Mouse (Mus musculus) ES-E14 (cell line): Measurements from ENCODE around the gene Map3k5. TPM values are rescaled to one million over a fixed set of nuclear protein-coding genes. Genes with fewer than 3 reads are reported as not detected.

Source experiments
- DNase-seq: peaks from one replicate; pipeline ENCODE4 v3.0.0-alpha.2; 2013; ENCODE audit warnings: low read depth, low spot score
- H3K27ac ChIP-seq: 2 replicates; pipeline ENCODE4 v1.5.1; 2012; ENCODE audit warnings: low read depth, mild to moderate bottlenecking, low read length, moderate library complexity, mixed read lengths; ENCODE audit not compliant: poor library complexity, insufficient read depth, severe bottlenecking
- H3K36me3 ChIP-seq: 2 replicates; pipeline ENCODE4 v1.6.1; 2012; ENCODE audit warnings: mild to moderate bottlenecking, low read length, moderate library complexity, mixed read lengths; ENCODE audit not compliant: control insufficient read depth, poor library complexity, insufficient read depth, severe bottlenecking
- H3K4me1 ChIP-seq, 2 experiments: fragments of 150-350 bp in 1 of 2; sonication (generic) in 1 of 2; 2 replicates each; pipeline ENCODE4 v1.6.1; 2012; ENCODE audit warnings: low read length in 2 of 2, mild to moderate bottlenecking in 1 of 2, mixed read lengths in 1 of 2; ENCODE audit not compliant: control insufficient read depth in 2 of 2, insufficient read depth in 2 of 2, poor library complexity in 1 of 2
- H3K4me3 ChIP-seq, 2 experiments: fragments of 150-350 bp in 1 of 2; sonication (generic) in 1 of 2; 2 replicates each; pipeline ENCODE4 v1.5.1; 2012; ENCODE audit warnings: low read length in 2 of 2, low read depth in 1 of 2, mild to moderate bottlenecking in 1 of 2, mixed read lengths in 1 of 2; ENCODE audit not compliant: insufficient read depth in 1 of 2, poor library complexity in 1 of 2, severe bottlenecking in 1 of 2
- H3K9ac ChIP-seq: 2 replicates; pipeline ENCODE4 v1.6.1; 2012; ENCODE audit warnings: low read depth, mild to moderate bottlenecking, low read length, mixed read lengths; ENCODE audit not compliant: poor library complexity, insufficient read depth, severe bottlenecking
- H3K9me3 ChIP-seq: fragments of 150-350 bp; sonication (generic); 2 replicates; pipeline ENCODE4 v1.6.1; 2012; ENCODE audit warnings: low read depth, mild to moderate bottlenecking, low read length; ENCODE audit not compliant: control insufficient read depth, insufficient read depth
- CHD2 ChIP-seq: IDR thresholded peaks from 2 replicates; pipeline ENCODE4 v1.6.1; 2014; ENCODE audit warnings: mild to moderate bottlenecking, low read depth, low read length, inconsistent platforms
- HCFC1 ChIP-seq: IDR thresholded peaks from 2 replicates; pipeline ENCODE4 v1.6.1; 2012; ENCODE audit warnings: low read length, inconsistent platforms, borderline replicate concordance; ENCODE audit not compliant: insufficient read depth
- MAFK ChIP-seq: IDR thresholded peaks from 2 replicates; pipeline ENCODE4 v1.6.1; 2014; ENCODE audit warnings: mild to moderate bottlenecking, low read depth, low read length, inconsistent platforms; ENCODE audit not compliant: insufficient read depth
- ZC3H11A ChIP-seq: IDR thresholded peaks from 2 replicates; pipeline ENCODE4 v1.6.1; 2012; ENCODE audit warnings: low read depth, mild to moderate bottlenecking, inconsistent platforms, low read length, borderline replicate concordance
- ZNF384 ChIP-seq: IDR thresholded peaks from 2 replicates; pipeline ENCODE4 v1.6.1; 2012; ENCODE audit warnings: low read depth, low read length, inconsistent platforms
- in situ Hi-C, 2 experiments: fragments of 600-800 bp; cut with MboI; formaldehyde crosslinking; loops; one replicate each; pipeline ENCODE4 v1.15.1; 2025; ENCODE audit warnings: low sequenced_read_pairs in 2 of 2, inconsistent platforms in 1 of 2; ENCODE audit not compliant: unreplicated experiment in 2 of 2
- total RNA-seq: library from RNA; depleted of rRNA; stranded (reverse); fragments of 300-350 nt; gene quantifications from 2 replicates; pipeline ENCODE4 v1.2.3, GENCODE M21; 2012

The Map3k5 gene
- total RNA-seq, 1 experiment = 4.7 TPM

DNA sequence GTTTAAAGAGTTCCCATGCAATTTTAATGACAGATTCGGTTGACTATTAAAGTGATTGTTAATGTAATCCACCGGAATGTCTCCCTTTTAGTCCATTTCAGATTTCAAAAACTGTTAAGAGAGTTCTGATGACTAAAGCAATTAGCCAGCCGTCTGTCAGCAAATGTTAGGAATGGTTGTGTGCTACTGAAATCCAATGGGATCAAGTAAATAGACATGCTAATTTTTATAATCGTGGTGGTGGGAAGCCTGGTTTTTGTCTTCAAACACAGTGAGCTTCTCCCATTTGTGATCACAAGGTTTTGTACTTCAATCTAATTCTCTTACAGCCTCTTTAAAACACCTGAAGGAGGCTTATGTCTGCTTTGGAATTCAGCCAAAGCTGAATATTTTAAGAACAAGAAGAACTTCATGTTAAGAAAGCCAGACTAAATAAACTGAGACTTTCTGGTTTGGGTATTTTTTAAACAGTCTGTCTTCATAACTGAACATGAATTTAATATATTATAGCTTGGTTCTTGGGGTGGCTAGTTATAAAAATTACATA lies 1.6 kb downstream of the Map3k5 start:
- no peak for DNase-seq
- no peaks in the 10 kb centered on the region for H3K9me3 ChIP-seq
- in situ Hi-C loops = no loop called here
- H3K9ac ChIP-seq = no peak overlapping the region
- no peak for TF ChIP-seq ZNF384
- TF ChIP-seq HCFC1 = no peak
- no peak for TF ChIP-seq CHD2
- TF ChIP-seq MAFK = no peak
- no peak for TF ChIP-seq ZC3H11A
- no peaks in the 10 kb centered on the region for H3K4me1 ChIP-seq
- H3K4me3 ChIP-seq = no peak overlapping the region
- no peaks in the 10 kb centered on the region for H3K36me3 ChIP-seq
- H3K27ac ChIP-seq = no peak overlapping the region

DNA sequence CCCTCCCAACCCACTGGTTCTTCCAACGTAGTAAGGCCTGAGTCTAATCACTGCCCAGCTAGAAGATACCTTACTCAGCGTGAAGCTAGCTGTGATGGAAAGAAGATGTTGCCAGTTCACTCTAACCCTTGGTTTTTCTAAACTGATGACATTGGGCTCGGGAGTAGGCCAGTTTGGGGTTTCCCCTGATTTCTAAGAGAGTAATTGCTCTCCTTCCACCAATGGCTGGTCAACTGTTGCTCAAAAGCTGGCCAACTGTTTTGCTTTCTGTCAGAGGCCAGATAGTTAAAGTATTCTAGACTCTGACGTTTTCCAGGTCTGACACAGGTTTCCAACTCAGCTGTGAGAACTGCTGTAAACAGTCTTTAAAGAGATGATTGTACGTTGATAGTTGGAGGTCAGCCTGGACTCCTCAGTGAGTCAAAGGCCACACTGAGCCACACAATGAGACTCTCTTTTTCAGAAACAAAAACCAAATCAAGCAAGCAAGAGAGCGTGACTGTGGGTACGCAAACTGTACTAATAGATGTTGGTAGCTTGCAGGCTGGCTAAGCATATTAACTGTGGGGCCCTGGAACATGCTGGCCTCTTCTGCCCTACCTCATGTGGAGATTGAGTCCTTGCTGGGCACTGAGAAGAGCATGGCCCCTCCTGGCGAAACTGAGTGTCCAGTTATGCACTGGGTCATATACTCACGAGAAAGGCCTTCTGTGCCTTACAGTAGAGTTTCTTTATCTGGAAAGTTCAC lies 2.9 kb downstream of the Map3k5 start:
- Histone ChIP-seq H3K36me3 (no peaks in the 10 kb centered on the region), H3K9me3 (no peaks in the 10 kb centered on the region), H3K27ac (no peak overlapping the region), H3K9ac (no peak overlapping the region), H3K4me1 (no peaks in the 10 kb centered on the region), H3K4me3 (no peak overlapping the region)
- DNase-seq = no peak
- TF ChIP-seq ZC3H11A = no peak
- TF ChIP-seq MAFK = no peak
- TF ChIP-seq CHD2 = no peak
- no peak for TF ChIP-seq HCFC1
- TF ChIP-seq ZNF384 = no peak
- in situ Hi-C loops = no loop called here

DNA sequence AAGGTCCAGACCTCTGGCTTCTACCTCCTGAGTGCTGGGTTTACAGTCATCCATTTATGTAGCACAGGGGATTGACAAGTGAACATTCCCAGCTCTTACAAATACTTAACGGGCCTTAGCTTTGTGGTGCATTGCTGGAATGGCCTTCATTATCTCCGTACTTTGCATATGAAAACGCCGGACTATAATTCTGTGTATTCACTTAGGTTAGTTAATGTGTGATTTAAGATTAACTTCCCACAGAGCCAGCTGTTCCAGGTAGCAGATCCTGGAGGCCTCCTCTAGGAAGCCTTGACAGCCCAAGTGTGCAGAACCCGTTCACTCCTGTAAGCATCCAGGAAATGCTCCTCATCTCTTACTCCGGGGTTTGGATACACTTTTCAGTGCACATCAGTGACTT lies 4.5 kb downstream of the Map3k5 start:
- Histone ChIP-seq H3K9me3 (no peaks in the 10 kb centered on the region), H3K36me3 (no peaks in the 10 kb centered on the region), H3K4me1 (no peaks in the 10 kb centered on the region), H3K27ac (no peak overlapping the region), H3K4me3 (no peak overlapping the region), H3K9ac (no peak overlapping the region)
- DNase-seq = no peak
- TF ChIP-seq HCFC1 = no peak
- TF ChIP-seq ZNF384 = no peak
- no peak for TF ChIP-seq CHD2
- no peak for TF ChIP-seq ZC3H11A
- TF ChIP-seq MAFK = no peak
- in situ Hi-C loops = no loop called here

DNA sequence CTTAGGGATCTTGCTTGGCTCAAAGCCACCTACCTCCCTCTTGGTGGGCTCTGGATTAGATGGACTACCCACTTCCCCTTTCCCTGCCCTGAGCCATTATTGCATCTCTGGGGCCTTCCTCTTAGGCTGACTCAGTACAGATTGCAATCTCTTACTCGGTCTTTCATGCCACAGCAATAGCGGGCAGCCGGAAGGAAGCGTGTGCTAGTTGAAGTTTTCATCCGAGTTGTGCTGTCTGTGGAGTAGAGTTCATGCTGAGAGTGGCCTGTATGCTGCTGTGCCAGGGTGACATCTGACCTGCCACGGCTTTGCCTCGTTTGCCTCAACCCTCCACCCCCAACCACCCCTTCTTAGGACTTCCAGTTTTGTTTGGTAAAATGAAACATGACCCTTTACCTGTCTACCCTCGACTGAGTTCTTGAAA lies 5.0 kb downstream of the Map3k5 start:
- TF ChIP-seq HCFC1 (no peak), MAFK (no peak), CHD2 (no peak), ZNF384 (no peak), ZC3H11A (no peak)
- Histone ChIP-seq H3K27ac (no peak overlapping the region), H3K4me3 (no peak overlapping the region), H3K4me1 (no peaks in the 10 kb centered on the region), H3K9ac (no peak overlapping the region), H3K36me3 (no peaks in the 10 kb centered on the region), H3K9me3 (no peaks in the 10 kb centered on the region)
- DNase-seq = no peak
- in situ Hi-C loops = no loop called here
